Mouse (Mus musculus): ENCODE data around the gene Glis1. TPM values are rescaled to one million over a fixed set of nuclear protein-coding genes. Genes with fewer than 3 reads are reported as not detected.
A peak's percentile ranks its signal among the peaks of the same experiment; 100 is the strongest.

Glis1 gene
- polyA plus RNA-seq, 1 experiment, result not detected

DNA sequence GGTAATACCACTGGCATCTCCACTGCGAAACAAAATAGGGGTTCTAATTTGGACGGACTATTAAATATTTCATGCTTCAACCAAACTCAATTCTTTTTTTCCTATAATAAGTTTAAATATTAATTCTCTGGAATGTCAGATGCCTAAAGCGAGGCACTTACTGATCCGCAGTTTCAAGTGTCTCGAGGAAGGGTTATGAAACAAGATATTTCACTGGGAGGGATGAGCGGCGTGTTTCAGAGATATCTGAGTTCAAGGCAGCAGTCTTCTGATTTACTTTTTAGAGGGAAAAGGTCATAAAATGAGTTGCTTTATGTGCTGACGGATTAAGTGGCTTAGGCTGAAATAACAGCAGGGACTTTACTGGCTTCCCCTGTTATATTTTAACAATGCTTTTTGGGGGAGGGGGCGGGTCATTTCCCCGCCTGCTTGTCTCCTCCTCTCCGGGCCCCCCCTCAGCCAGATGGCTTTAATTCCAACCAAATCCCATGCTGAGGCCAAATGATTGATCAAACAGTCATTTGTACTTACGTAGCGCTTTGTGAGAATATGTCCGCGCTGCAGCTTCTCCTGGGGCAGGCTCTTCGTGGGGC is 8.6 kb downstream of the Glis1 start:
- WGBS, result 78% methylated on average over 16 of the region's 16 CpGs

DNA sequence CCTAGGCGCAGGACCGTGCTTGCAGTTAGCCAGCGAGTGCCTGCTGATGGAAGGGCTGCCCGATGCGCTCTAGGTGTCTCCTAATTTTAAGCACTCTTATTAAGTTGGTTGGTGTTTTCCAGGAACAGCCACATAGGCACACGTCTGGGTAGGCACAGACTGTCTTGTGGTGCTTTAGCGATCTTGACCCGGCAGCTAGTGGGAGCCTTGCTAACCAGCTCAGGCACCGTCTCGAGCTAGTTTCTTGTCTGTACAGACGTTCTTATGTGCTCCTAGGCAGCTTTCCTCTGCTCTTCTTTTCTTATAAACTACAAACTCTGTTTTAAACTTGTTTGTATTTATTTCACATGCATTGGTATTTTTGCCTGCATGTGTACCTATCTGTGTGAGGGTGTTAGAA is 9.2 kb downstream of the Glis1 start:
- WGBS, result 87% methylated on average over 11 of the region's 11 CpGs
- H3K27ac ChIP-seq (ENCODE audit: insufficient read depth, low read depth, low read length), result no peak overlapping the region
- no peaks in the 10 kb centered on the region for H3K4me1 ChIP-seq (ENCODE audit: control insufficient read depth, insufficient read depth, low read length)
- TF ChIP-seq POLR2A (IDR thresholded peaks at IDR 0.05; ENCODE audit: insufficient read depth, low read depth, low read length), result no peak
- no peak for TF ChIP-seq CTCF (IDR thresholded peaks at IDR 0.05; ENCODE audit: insufficient read depth, low read depth, low read length)
- H3K4me3 ChIP-seq (ENCODE audit: insufficient read depth, low read depth, low read length), result no peak overlapping the region

More for the DNA sequence above, 8.6 kb downstream of the Glis1 start:
- Histone ChIP-seq H3K4me3 (ENCODE audit: insufficient read depth, low read depth, low read length) (no peak overlapping the region), H3K27ac (ENCODE audit: insufficient read depth, low read depth, low read length) (no peak overlapping the region), H3K4me1 (ENCODE audit: control insufficient read depth, insufficient read depth, low read length) (no peaks in the 10 kb centered on the region)
- no peak for TF ChIP-seq POLR2A (IDR thresholded peaks at IDR 0.05; ENCODE audit: insufficient read depth, low read depth, low read length)
- no peak for TF ChIP-seq CTCF (IDR thresholded peaks at IDR 0.05; ENCODE audit: insufficient read depth, low read depth, low read length)

DNA sequence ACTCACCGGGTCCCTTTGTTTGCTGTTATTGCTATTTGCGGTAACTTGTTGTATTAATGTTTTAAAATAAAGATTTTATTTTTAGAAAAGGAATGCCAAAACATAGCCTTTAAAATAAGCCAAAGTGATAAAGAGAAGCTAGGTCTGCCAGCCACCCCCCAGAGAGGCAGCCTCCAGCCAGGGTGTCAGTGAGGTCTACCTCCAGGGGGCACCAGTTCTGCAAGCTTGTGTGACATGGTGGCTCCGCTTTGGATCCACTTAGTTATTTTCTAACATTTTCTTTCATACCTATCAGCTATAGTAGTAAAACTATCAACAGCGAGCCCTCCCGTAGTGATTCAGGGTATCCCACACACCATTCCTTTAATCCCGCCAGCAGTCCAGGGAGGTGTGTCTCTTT is 14.1 kb downstream of the Glis1 start:
- WGBS, result 76% methylated on average over 6 of the region's 6 CpGs
- H3K4me3 ChIP-seq (ENCODE audit: insufficient read depth, low read depth, low read length), result no peak overlapping the region
- H3K27ac ChIP-seq (ENCODE audit: insufficient read depth, low read depth, low read length), result no peak overlapping the region
- TF ChIP-seq POLR2A (IDR thresholded peaks at IDR 0.05; ENCODE audit: insufficient read depth, low read depth, low read length) (no peak), CTCF (IDR thresholded peaks at IDR 0.05; ENCODE audit: insufficient read depth, low read depth, low read length) (no peak)
- H3K4me1 ChIP-seq (ENCODE audit: control insufficient read depth, insufficient read depth, low read length), result peaks cover 11% of the 10 kb centered on the region; the same call in 1 of the 2 replicates

DNA sequence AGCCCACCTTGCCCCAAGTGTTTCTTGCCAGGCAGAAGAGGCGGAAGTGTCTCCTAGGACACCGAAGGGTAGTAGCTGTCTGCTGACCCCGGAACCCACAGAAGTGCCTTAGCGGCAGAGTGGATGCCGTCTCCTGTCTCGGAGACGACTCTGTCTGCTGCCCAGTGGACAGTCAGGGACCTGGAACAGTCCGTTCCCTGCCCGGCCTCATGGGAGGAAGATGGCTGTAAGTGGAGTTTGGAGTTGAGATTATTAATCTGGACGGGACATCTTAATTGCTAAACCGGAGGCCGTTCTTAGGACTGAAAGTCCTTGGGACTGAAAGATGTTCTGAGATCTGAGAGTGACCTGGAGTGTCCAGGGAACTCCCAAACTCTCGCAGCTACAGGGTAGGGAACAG is 15.1 kb downstream of the Glis1 start:
- Histone ChIP-seq H3K4me3 (ENCODE audit: insufficient read depth, low read depth, low read length) (no peak overlapping the region), H3K4me1 (ENCODE audit: control insufficient read depth, insufficient read depth, low read length) (peaks cover 11% of the 10 kb centered on the region; the same call in 1 of the 2 replicates), H3K27ac (ENCODE audit: insufficient read depth, low read depth, low read length) (no peak overlapping the region)
- WGBS, result 94% methylated on average over 13 of the region's 13 CpGs
- TF ChIP-seq POLR2A (IDR thresholded peaks at IDR 0.05; ENCODE audit: insufficient read depth, low read depth, low read length), result no peak
- no peak for TF ChIP-seq CTCF (IDR thresholded peaks at IDR 0.05; ENCODE audit: insufficient read depth, low read depth, low read length)

DNA sequence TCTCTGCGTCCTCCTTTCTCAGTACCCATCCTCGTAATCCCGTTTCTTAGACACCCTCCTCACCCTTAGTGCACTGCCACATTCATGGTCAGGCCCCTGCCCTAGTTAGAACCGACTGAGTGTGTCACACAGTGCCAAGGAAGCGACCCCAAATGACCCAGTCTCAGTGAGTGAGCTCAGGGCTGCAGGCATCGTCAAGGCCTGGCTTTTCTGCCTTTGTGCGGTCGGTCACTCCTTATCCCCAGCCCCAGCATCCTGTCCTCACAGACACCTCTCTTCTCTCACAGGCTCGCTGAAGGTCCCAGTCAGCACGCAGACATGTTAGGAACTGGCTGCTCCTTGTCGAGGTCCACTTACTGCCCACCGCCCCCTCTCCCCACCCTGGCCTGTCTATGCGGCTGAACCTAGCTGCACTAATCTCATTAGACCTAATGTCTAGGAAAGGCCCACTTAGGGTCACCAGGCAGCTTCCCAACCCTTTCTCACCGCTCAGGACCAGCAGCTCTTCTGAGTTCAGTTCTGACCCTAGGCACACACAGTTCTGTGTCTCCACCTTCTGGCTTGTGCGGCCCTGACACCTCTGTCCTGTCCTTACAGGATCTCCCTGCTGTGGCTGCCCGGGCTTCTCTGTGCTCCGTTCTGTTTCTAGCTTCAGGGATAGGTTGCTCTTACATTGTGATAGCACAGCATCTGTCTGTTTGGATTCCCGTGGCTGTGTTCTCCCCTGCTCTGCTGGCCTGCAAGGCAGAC is 18.1 kb downstream of the Glis1 start:
- Histone ChIP-seq H3K4me1 (ENCODE audit: control insufficient read depth, insufficient read depth, low read length) (peaks cover 14% of the 10 kb centered on the region; the same call in 1 of the 2 replicates), H3K27ac (ENCODE audit: insufficient read depth, low read depth, low read length) (no peak overlapping the region), H3K4me3 (ENCODE audit: insufficient read depth, low read depth, low read length) (no peak overlapping the region)
- TF ChIP-seq POLR2A (IDR thresholded peaks at IDR 0.05; ENCODE audit: insufficient read depth, low read depth, low read length) (no peak), CTCF (IDR thresholded peaks at IDR 0.05; ENCODE audit: insufficient read depth, low read depth, low read length) (no peak)
- 80% methylated on average over 18 of the region's 18 CpGs for WGBS

DNA sequence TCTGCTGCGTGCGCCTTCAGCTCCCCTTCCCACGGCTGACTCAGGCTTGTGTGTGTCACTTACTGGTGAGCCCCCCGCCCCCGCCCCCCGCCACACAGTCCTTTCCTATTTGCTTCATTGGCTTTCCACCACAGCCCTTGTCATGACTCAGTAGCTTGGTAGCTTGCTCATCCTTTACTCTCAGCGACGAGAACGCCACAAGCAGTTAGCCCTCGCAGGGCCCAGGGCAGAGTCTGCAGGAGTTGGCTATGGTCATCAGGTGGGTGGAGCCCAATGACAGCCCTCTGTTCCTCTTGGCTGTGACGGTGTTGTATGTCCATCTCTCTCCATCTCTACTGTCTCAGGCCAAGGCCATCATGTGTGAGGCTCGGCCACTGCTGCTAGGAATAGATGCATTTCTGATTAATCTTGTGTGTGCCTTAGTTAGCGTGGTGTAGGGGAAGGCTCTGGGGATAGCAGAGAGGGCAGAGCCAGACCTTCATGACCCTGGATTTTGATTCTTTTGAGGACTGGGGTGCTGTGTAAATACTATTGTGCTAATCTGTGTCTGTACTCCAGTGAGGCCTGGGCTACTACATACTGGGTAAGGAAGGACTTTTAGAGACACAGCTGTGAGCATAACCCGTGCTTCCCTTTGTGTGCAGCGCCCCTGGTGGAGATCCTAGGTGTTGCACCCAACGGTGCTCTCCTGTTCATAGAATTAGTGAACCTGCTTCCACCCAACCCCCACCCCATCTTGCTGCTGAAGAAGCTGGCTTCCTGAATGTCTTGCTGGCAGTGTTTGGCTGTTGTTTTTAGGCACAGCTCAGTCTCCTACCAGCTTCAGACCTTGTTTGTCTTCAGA is 19.0 kb downstream of the Glis1 start:
- WGBS, result 51% methylated on average over 16 of the region's 16 CpGs
- TF ChIP-seq POLR2A (IDR thresholded peaks at IDR 0.05; ENCODE audit: insufficient read depth, low read depth, low read length), result no peak
- TF ChIP-seq CTCF (IDR thresholded peaks at IDR 0.05; ENCODE audit: insufficient read depth, low read depth, low read length), result peak; percentile 64

DNA sequence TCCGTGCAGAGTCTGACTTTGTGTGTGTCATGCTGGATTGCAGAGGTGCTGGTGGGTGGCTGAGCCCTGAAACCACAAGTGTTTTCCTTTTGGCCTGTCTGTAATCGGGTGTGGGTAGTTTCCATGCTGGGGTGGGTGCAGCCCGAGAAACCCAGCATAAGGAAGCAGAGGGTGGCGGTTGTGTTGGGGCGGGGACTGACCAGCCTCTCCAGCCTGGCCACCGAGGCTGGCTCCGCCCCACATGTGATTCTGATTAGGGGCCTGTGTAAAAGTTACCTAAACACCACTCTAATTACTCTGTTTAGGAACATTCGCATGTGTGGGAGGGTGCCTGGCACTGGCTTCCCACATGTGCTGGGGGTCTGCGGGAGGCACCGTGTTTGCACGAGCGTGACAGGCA is 23.2 kb downstream of the Glis1 start:
- WGBS, result 50% methylated on average over 12 of the region's 12 CpGs

More for the DNA sequence above, 19.0 kb downstream of the Glis1 start:
- H3K27ac ChIP-seq (ENCODE audit: insufficient read depth, low read depth, low read length), result no peak overlapping the region
- peaks cover 20% of the 10 kb centered on the region; the same call in 1 of the 2 replicates for H3K4me1 ChIP-seq (ENCODE audit: control insufficient read depth, insufficient read depth, low read length)
- no peak overlapping the region for H3K4me3 ChIP-seq (ENCODE audit: insufficient read depth, low read depth, low read length)

DNA sequence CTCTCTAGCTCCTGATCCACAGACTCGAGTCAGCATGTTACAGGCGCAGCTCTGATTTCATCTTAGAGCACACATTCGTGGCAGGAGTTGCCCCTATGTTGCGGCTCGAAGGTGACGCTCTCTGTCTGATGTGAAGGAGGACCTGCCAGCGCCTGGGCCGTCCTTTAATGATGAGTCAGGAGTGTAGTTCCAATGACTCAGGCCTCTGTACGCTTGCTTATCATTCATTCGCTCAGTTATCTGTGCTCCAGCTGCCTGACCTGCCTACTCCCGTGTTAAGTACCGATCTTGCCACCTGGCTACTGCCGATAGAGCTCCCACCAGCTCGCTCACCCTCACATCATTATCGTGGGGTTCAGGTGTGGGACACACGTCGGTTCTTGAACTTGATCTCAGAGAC is 24.5 kb downstream of the Glis1 start:
- WGBS, result 91% methylated on average over 17 of the region's 17 CpGs
- Histone ChIP-seq H3K27ac (ENCODE audit: insufficient read depth, low read depth, low read length) (no peak overlapping the region), H3K4me1 (ENCODE audit: control insufficient read depth, insufficient read depth, low read length) (peaks cover 9% of the 10 kb centered on the region; the same call in 1 of the 2 replicates), H3K4me3 (ENCODE audit: insufficient read depth, low read depth, low read length) (no peak overlapping the region)
- no peak for TF ChIP-seq CTCF (IDR thresholded peaks at IDR 0.05; ENCODE audit: insufficient read depth, low read depth, low read length)
- no peak for TF ChIP-seq POLR2A (IDR thresholded peaks at IDR 0.05; ENCODE audit: insufficient read depth, low read depth, low read length)

More for the DNA sequence above, 23.2 kb downstream of the Glis1 start:
- Histone ChIP-seq H3K4me3 (ENCODE audit: insufficient read depth, low read depth, low read length) (no peak overlapping the region), H3K4me1 (ENCODE audit: control insufficient read depth, insufficient read depth, low read length) (peaks cover 16% of the 10 kb centered on the region; the same call in 1 of the 2 replicates), H3K27ac (ENCODE audit: insufficient read depth, low read depth, low read length) (no peak overlapping the region)
- TF ChIP-seq CTCF (IDR thresholded peaks at IDR 0.05; ENCODE audit: insufficient read depth, low read depth, low read length) (no peak), POLR2A (IDR thresholded peaks at IDR 0.05; ENCODE audit: insufficient read depth, low read depth, low read length) (no peak)
